In the genomic region with DNA sequence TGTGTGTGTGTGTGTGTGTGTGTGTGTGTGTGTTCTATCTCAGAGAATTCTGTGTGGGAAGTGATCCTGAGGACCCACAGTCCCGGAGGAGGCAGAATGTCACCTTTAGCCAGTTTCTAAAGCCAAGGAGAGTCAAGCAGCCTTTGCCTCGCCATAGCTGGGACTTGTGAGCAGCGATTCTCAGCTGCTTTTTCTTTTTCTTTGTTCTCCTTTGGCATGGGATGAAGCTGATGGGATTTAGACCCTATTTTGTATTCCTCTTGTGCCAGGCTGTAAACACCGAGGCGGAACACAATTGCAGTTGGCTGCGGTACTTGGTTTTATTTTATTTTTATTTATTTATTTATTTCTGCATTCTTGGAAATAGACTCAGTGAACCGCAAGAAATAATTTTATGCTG, we compare ENCODE assay signal across 31 mouse cellular contexts. TPM values are rescaled to one million over a fixed set of nuclear protein-coding genes. Genes with fewer than 3 reads are reported as not detected.
A peak's percentile ranks its signal among the peaks of the same experiment; 100 is the strongest.
DNase-seq lines count a peak whose midpoint lies in the region; ATAC-seq lines count a peak whose summit lies in the region.
"Had no signal": no experiment of that assay in that cellular context is flagged by ENCODE, and none has a peak within 500 bp of the region (broad histone marks: within the 10 kb centered on the region; RNA-seq: fewer than 3 reads in every experiment).

No protein-coding gene starts in this region.

- H3K4me3 ChIP-seq in hindbrain, embryonic 15.5 days = no peak overlapping the region
- no peak overlapping the region for H3K4me3 ChIP-seq in hindbrain, embryonic 13.5 days
- no peak overlapping the region for H3K4me3 ChIP-seq in midbrain, embryonic 10.5 days
- H3K4me3 ChIP-seq in midbrain, embryonic 13.5 days (replicated peaks) = no peak overlapping the region
- H3K4me3 ChIP-seq in neural tube, embryonic 15.5 days (replicated peaks) = no peak overlapping the region
- H3K4me3 ChIP-seq: forebrain, embryonic 12.5 days; heart, embryonic 12.5 days; kidney, embryonic 15.5 days; left cerebral cortex, adult 2 months; limb, embryonic 10.5 days; liver, embryonic 15.5 days; lung, embryonic 15.5 days; megakaryocyte, embryonic 14.5 days; myocyte had no signal

- H3K27ac ChIP-seq in hindbrain, embryonic 15.5 days (replicated peaks) = peak overlapping the region; percentile 9; the same call in 1 of the 2 replicates
- no peak overlapping the region for H3K27ac ChIP-seq in hindbrain, embryonic 13.5 days
- 0 out of 2 replicates have a peak overlapping the region, but pooled peaks have one; percentile 57 for H3K27ac ChIP-seq in midbrain, embryonic 10.5 days (replicated peaks)
- peak overlapping the region; percentile 19; the same call in 1 of the 2 replicates for H3K27ac ChIP-seq in midbrain, embryonic 13.5 days
- peak overlapping the region; percentile 69; the same call in 1 of the 2 replicates for H3K27ac ChIP-seq in neural tube, embryonic 15.5 days (replicated peaks)
- H3K27ac ChIP-seq: forebrain, embryonic 12.5 days; kidney, embryonic 15.5 days; left cerebral cortex, adult 2 months; limb, embryonic 10.5 days; liver, embryonic 15.5 days; lung, embryonic 15.5 days had no signal

- H3K9ac ChIP-seq in hindbrain, embryonic 15.5 days = no peak overlapping the region
- H3K9ac ChIP-seq in hindbrain, embryonic 13.5 days = no peak overlapping the region
- no peak overlapping the region for H3K9ac ChIP-seq in midbrain, embryonic 13.5 days (replicated peaks)
- H3K9ac ChIP-seq in neural tube, embryonic 15.5 days (replicated peaks) = no peak overlapping the region
- H3K9ac ChIP-seq: forebrain, embryonic 12.5 days; heart, embryonic 12.5 days; kidney, embryonic 15.5 days; liver, embryonic 15.5 days; lung, embryonic 15.5 days had no signal

- no peaks in the 10 kb centered on the region for H3K27me3 ChIP-seq in hindbrain, embryonic 15.5 days
- H3K27me3 ChIP-seq in hindbrain, embryonic 13.5 days = no peaks in the 10 kb centered on the region
- H3K27me3 ChIP-seq in midbrain, embryonic 10.5 days (ENCODE audit: low read depth, poor library complexity, severe bottlenecking) = no peaks in the 10 kb centered on the region
- H3K27me3 ChIP-seq in midbrain, embryonic 13.5 days = no peaks in the 10 kb centered on the region
- no peaks in the 10 kb centered on the region for H3K27me3 ChIP-seq in neural tube, embryonic 15.5 days (replicated peaks)
- H3K27me3 ChIP-seq: forebrain, embryonic 12.5 days; heart, embryonic 12.5 days; kidney, embryonic 15.5 days; liver, embryonic 15.5 days; lung, embryonic 15.5 days had no signal

- WGBS in hindbrain, embryonic 15.5 days = 59% methylated on average over 7 of the region's 7 CpGs
- 63% methylated on average over 7 of the region's 7 CpGs for WGBS in hindbrain, embryonic 13.5 days
- WGBS in midbrain, embryonic 10.5 days = 87% methylated on average over 7 of the region's 7 CpGs
- 59% methylated on average over 7 of the region's 7 CpGs for WGBS in midbrain, embryonic 13.5 days
- WGBS in neural tube, embryonic 15.5 days = 49% methylated on average over 7 of the region's 7 CpGs

- H3K4me2 ChIP-seq in hindbrain, embryonic 15.5 days = no peak overlapping the region
- H3K4me2 ChIP-seq in hindbrain, embryonic 13.5 days = no peak overlapping the region
- no peak overlapping the region for H3K4me2 ChIP-seq in midbrain, embryonic 13.5 days (replicated peaks)
- no peak overlapping the region for H3K4me2 ChIP-seq in neural tube, embryonic 15.5 days
- H3K4me2 ChIP-seq: forebrain, embryonic 12.5 days; heart, embryonic 12.5 days; kidney, embryonic 15.5 days; liver, embryonic 15.5 days; lung, embryonic 15.5 days had no signal

- 0 out of 2 replicates have a peak, but pooled peaks cover 10% of the 10 kb centered on the region for H3K4me1 ChIP-seq in hindbrain, embryonic 15.5 days (replicated peaks)
- no peaks in the 10 kb centered on the region for H3K4me1 ChIP-seq in hindbrain, embryonic 13.5 days (replicated peaks)
- peaks cover 21% of the 10 kb centered on the region for H3K4me1 ChIP-seq in midbrain, embryonic 10.5 days
- H3K4me1 ChIP-seq in midbrain, embryonic 13.5 days (replicated peaks) = peaks cover 10% of the 10 kb centered on the region; the same call in 1 of the 2 replicates
- peaks cover 6% of the 10 kb centered on the region for H3K4me1 ChIP-seq in neural tube, embryonic 15.5 days
- H3K4me1 ChIP-seq: kidney, embryonic 15.5 days; limb, embryonic 10.5 days; liver, embryonic 15.5 days; lung, embryonic 15.5 days; megakaryocyte, embryonic 14.5 days had no signal

- no peak for DNase-seq in midbrain, embryonic 10.5 days (ENCODE audit: low spot score)
- DNase-seq in retina, embryonic 14.5 days (ENCODE audit: low spot score) = no peak
- DNase-seq: adrenal gland, adult 8-10 months; cerebellum, adult 18-20 months; cerebellum, postnatal 14 days; gastrocnemius, postnatal 10 days; heart, adult 18-20 months; heart, postnatal 10 days; liver; lung, postnatal 36 days; retina, postnatal 1 day; right cerebral cortex, postnatal 25 days; spleen, adult 18-20 months had no signal

- no peaks in the 10 kb centered on the region for H3K36me3 ChIP-seq in hindbrain, embryonic 15.5 days
- no peaks in the 10 kb centered on the region for H3K36me3 ChIP-seq in hindbrain, embryonic 13.5 days
- no peaks in the 10 kb centered on the region for H3K36me3 ChIP-seq in midbrain, embryonic 10.5 days
- no peaks in the 10 kb centered on the region for H3K36me3 ChIP-seq in midbrain, embryonic 13.5 days
- no peaks in the 10 kb centered on the region for H3K36me3 ChIP-seq in neural tube, embryonic 15.5 days
- H3K36me3 ChIP-seq: forebrain, embryonic 12.5 days; heart, embryonic 12.5 days; kidney, embryonic 15.5 days; limb, embryonic 10.5 days; liver, embryonic 15.5 days; lung, embryonic 15.5 days had no signal

- ATAC-seq in hindbrain, embryonic 15.5 days (ENCODE audit: low FRiP score, low read depth) = peak; percentile 74; the same call in 1 of the 2 replicates
- no peak for ATAC-seq in hindbrain, embryonic 13.5 days (ENCODE audit: low FRiP score)
- ATAC-seq in midbrain, embryonic 13.5 days = no peak; the same call in 1 of the 2 replicates
- peak; percentile 73; the same call in 1 of the 2 replicates for ATAC-seq in neural tube, embryonic 15.5 days (ENCODE audit: low FRiP score)
- ATAC-seq in monocyte, adult 5-6 weeks (replicated peaks; ENCODE audit: insufficient number of reproducible peaks, low FRiP score, low TSS enrichment, poor library complexity, severe bottlenecking) = no peak
- ATAC-seq: activated CD4-positive, CD25-positive, alpha-beta regulatory T cell, adult 4 months had no signal

- no peaks in the 10 kb centered on the region for H3K9me3 ChIP-seq in hindbrain, embryonic 15.5 days
- H3K9me3 ChIP-seq in hindbrain, embryonic 13.5 days = no peaks in the 10 kb centered on the region
- no peaks in the 10 kb centered on the region for H3K9me3 ChIP-seq in midbrain, embryonic 10.5 days (replicated peaks)
- H3K9me3 ChIP-seq in midbrain, embryonic 13.5 days = no peaks in the 10 kb centered on the region
- no peaks in the 10 kb centered on the region for H3K9me3 ChIP-seq in neural tube, embryonic 15.5 days (replicated peaks)
- H3K9me3 ChIP-seq: forebrain, embryonic 12.5 days; heart, embryonic 12.5 days; kidney, embryonic 15.5 days; limb, embryonic 10.5 days; liver, embryonic 15.5 days; lung, embryonic 15.5 days had no signal

RNA-seq across cellular contexts. Expression of a gene that starts 25.2 kb away (rescaled TPM):
- polyA plus RNA-seq in hindbrain, embryonic 15.5 days (2015; fragmentation: Nextera tagmentation; extraction: Ambion mirVana) = 56.8 and 59.9 TPM in 2 replicates
- 63.0 and 67.1 TPM in 2 replicates for polyA plus RNA-seq in hindbrain, embryonic 13.5 days (2015; fragmentation: Nextera tagmentation; extraction: Ambion mirVana)
- polyA plus RNA-seq in midbrain, embryonic 10.5 days (2016; fragmentation: Nextera tagmentation; extraction: Ambion mirVana) = 46.2 and 50.9 TPM in 2 replicates
- polyA plus RNA-seq in midbrain, embryonic 13.5 days (2015; fragmentation: Nextera tagmentation; extraction: Ambion mirVana) = 58.4 and 58.8 TPM in 2 replicates
- polyA plus RNA-seq in neural tube, embryonic 15.5 days (2015; fragmentation: Nextera tagmentation; extraction: Ambion mirVana) = 60.2 and 69.7 TPM in 2 replicates
- 8.2 to 43.3 TPM (median 18.0 TPM) in 3 replicates for total RNA-seq in monocyte, adult 5-6 weeks (2017)

RNA-seq across cellular contexts. Expression of a gene that starts 49.1 kb away (rescaled TPM):
- 0.10 and 0.19 TPM in 2 replicates for polyA plus RNA-seq in hindbrain, embryonic 15.5 days (2015; fragmentation: Nextera tagmentation; extraction: Ambion mirVana)
- polyA plus RNA-seq in hindbrain, embryonic 13.5 days (2015; fragmentation: Nextera tagmentation; extraction: Ambion mirVana) = 0.22 TPM in 1 of 2 replicates, not detected in the other
- 0.21 and 0.31 TPM in 2 replicates for polyA plus RNA-seq in midbrain, embryonic 10.5 days (2016; fragmentation: Nextera tagmentation; extraction: Ambion mirVana)
- 0.17 TPM in 1 of 2 replicates, not detected in the other for polyA plus RNA-seq in midbrain, embryonic 13.5 days (2015; fragmentation: Nextera tagmentation; extraction: Ambion mirVana)
- polyA plus RNA-seq in neural tube, embryonic 15.5 days (2015; fragmentation: Nextera tagmentation; extraction: Ambion mirVana) = 0.23 TPM in 2 replicates
- total RNA-seq in monocyte, adult 5-6 weeks (2017) = not detected in 3 replicates
- total RNA-seq: heart, adult 18-20 months; MEL had no signal
- polyA plus RNA-seq: activated CD4-positive, CD25-positive, alpha-beta regulatory T cell, adult 4 months; embryonic facial prominence, embryonic 11.5 days; large intestine, adult 2 months had no signal

Comparison
In these comparisons a context has a peak if more than half of its experiments do, and no peak if none do; other contexts are left out.
1. ATAC-seq: peak in hindbrain, embryonic 15.5 days (single experiment) and neural tube, embryonic 15.5 days (single experiment); none in hindbrain, embryonic 13.5 days (single experiment), midbrain, embryonic 13.5 days (single experiment) and monocyte, adult 5-6 weeks (single experiment).